Mouse (Mus musculus) sigmoid colon, adult 10 weeks (tissue): ENCODE data around the gene Olfr1294. TPM values are rescaled to one million over a fixed set of nuclear protein-coding genes. Genes with fewer than 3 reads are reported as not detected.

Experiments
- polyA plus RNA-seq: library from polyadenylated mRNA; stranded (reverse); fragments of 350-450 nt; fragmentation: Illumina TruSeq; extraction: RNeasy Lipid Tissue Mini Kit (QIAGEN cat#74804); gene quantifications from one replicate; pipeline ENCODE4 v1.2.3, GENCODE M21; 2014; ENCODE audit warnings: low read depth, low replicate concordance

The Olfr1294 gene
- not detected for polyA plus RNA-seq

DNA sequence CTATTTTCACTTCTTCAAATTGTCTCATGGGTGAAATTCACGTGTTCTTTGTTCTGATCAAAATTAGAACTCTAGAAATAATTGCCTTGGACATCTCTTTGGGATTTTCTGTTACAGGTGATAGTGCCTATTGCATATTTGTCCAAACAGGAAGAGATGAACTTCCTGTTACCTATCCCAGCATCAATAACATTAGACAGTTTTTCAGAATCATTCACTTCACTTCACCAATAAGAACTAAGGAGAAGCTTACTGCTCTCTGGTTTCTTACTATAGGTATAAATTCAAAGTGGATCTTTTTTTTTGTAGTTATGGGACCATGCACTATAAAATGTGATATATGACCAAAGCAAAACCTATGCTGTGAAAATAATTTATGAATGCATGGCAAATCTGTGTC lies at the start of gene Olfr1294:
Gene Olfr1294, minus strand, starts transcription at position 101 of the 400 bp plus-strand sequence.

DNA sequence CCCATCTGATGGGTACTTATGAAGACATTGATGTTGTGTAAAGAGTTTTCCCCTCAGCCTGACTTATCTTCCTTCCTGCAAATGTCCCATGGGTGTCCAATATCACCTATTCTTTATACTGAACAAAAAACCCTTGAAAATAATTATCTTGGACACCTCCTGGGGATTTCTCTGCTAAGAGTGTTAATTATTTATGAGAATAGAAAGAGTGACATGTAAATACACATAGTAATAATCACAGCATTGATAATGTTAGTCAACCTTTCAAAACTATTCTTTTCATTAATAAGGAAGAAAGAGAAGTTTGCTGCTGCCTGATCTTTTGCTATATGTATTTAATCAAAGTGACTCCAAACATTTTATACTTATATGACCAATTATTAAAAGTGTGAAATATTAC lies 29.5 kb upstream of the Olfr1294 start, which contains the start of gene Olfr1295:
Gene Olfr1295, minus strand, starts transcription at position 101 of the 400 bp plus-strand sequence.

DNA sequence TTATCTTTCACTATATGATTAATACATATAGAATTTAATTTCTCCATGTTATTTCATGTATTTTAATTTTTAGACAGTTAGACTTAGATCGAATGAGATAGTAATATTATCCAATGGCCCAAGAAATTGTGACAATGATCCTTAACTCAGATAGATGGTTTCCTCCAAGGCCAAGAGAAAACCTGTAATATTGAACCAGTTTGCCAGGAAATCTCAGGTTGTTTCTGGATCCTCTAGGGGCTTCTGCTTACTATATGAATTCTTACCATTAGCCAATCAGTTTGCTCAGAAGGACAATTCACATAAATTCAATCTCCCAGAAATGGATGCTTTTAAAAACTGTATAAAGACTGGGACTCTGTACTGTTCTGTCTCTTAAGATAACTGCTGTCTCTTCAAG lies 15.2 kb downstream of the Olfr1294 start, which contains the start of gene Olfr1293-ps:
Gene Olfr1293-ps, plus strand, starts transcription at position 301 of the 400 bp plus-strand sequence.

DNA sequence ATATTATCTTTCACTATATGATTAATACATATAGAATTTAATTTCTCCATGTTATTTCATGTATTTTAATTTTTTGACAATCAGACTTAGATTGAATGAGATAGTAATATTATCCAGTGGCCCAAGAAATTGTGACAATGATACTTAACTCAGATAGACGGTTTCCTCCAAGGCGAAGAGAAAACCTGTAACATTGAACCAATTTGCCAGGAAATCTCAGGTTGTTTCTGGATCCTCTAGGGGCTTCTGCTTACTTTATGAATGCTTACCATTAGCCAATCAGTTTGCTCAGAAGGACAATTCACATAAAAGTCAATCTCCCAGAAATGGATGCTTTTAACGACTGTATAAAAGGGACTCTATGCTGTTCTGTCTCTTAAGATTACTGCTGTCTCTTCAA lies 43.2 kb downstream of the Olfr1294 start, which contains the start of gene Olfr1291-ps1:
Gene Olfr1291-ps1, plus strand, starts transcription at position 301 of the 400 bp plus-strand sequence.

DNA sequence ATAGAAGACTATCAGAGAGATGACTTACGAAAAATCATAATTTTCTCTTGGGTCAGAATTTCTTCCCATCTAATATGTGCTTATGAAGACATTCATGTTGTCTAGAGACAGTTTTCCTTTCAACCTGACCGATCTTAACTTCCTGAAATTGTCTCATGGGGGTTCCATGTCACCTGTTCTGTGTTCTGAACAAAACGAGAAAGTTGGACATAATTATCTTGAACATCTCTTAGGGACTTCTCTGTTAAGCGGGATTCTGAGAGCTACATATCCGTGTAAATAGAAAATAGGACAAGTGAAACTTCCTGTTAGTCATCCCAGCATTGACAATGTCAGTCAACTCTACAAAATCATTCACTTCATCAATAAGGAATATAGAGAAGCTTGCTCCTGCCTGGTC lies 46.4 kb downstream of the Olfr1294 start, which contains the start of gene Olfr1290:
Gene Olfr1290, minus strand, starts transcription at position 101 of the 400 bp plus-strand sequence.

Other genes with a start within 250 kb of the Olfr1294 start
- not detected for gene Olfr1279, start 239.7 kb downstream of the Olfr1294 start, polyA plus RNA-seq
- not detected for gene Olfr1280, start 226.3 kb downstream of the Olfr1294 start, polyA plus RNA-seq
- not detected for gene Olfr1281, start 213.8 kb downstream of the Olfr1294 start, polyA plus RNA-seq
- gene Olfr1282, start 204.2 kb downstream of the Olfr1294 start, polyA plus RNA-seq = not detected
- gene Olfr1283, start 173.5 kb downstream of the Olfr1294 start, polyA plus RNA-seq = not detected
- not detected for gene Olfr1284, start 164.8 kb downstream of the Olfr1294 start, polyA plus RNA-seq
- gene Olfr1286, start 117.2 kb downstream of the Olfr1294 start, polyA plus RNA-seq = not detected
- gene Olfr1287, start 91.1 kb downstream of the Olfr1294 start, polyA plus RNA-seq = not detected
- not detected for gene Olfr1288, start 66.2 kb downstream of the Olfr1294 start, polyA plus RNA-seq
- gene Olfr1289, start 59.5 kb downstream of the Olfr1294 start, polyA plus RNA-seq = not detected
- gene Olfr1290, start 46.5 kb downstream of the Olfr1294 start, polyA plus RNA-seq = not detected
- gene Olfr1291-ps1, start 43.1 kb downstream of the Olfr1294 start, polyA plus RNA-seq = not detected
- gene Olfr1293-ps, start 15.1 kb downstream of the Olfr1294 start, polyA plus RNA-seq = not detected
- gene Olfr1295, start 29.4 kb upstream of the Olfr1294 start, polyA plus RNA-seq = not detected
- gene Olfr1297, start 86.2 kb upstream of the Olfr1294 start, polyA plus RNA-seq = not detected
- gene Olfr1298, start 108.9 kb upstream of the Olfr1294 start, polyA plus RNA-seq = not detected
- not detected for gene Olfr1299, start 121.1 kb upstream of the Olfr1294 start, polyA plus RNA-seq
- not detected for gene Olfr1301, start 210.7 kb upstream of the Olfr1294 start, polyA plus RNA-seq
- gene Olfr1302, start 237.1 kb upstream of the Olfr1294 start, polyA plus RNA-seq = not detected